Mouse (Mus musculus) neural tube, embryonic 15.5 days (tissue): ENCODE measurements at regions not wholly inside any gene's neighbourhood (a gene's known extent, or its start where the extent isn't known, plus 50 kb on each side); places are given as distances from the start of the nearest gene placed in this dataset.
A peak's percentile ranks its signal among the peaks of the same experiment; 100 is the strongest.

Source experiments
- ATAC-seq: fragments of 200-750 bp; cut with Nextera tagmentation; 2 replicates; pipeline ENCODE4 v1.8.0; 2017; ENCODE audit warnings: mild to moderate bottlenecking, moderate TSS enrichment, moderate library complexity; ENCODE audit not compliant: low FRiP score
- H3K27ac ChIP-seq: fragments of 300-500 bp; sonication (generic); replicated peaks from 2 replicates; pipeline ENCODE4 v1.5.1; 2015; ENCODE audit warnings: mild to moderate bottlenecking, inconsistent platforms
- H3K27me3 ChIP-seq: fragments of 300-500 bp; sonication (generic); replicated peaks from 2 replicates; pipeline ENCODE4 v1.6.1; 2015; ENCODE audit warnings: inconsistent platforms
- H3K36me3 ChIP-seq: fragments of 300-500 bp; sonication (generic); 2 replicates; pipeline ENCODE4 v1.6.1; 2015; ENCODE audit warnings: inconsistent platforms
- H3K4me1 ChIP-seq: fragments of 300-500 bp; sonication (generic); 2 replicates; pipeline ENCODE4 v1.6.1; 2015; ENCODE audit warnings: inconsistent platforms
- H3K4me2 ChIP-seq: fragments of 300-500 bp; sonication (generic); 2 replicates; pipeline ENCODE4 v1.6.1; 2015; ENCODE audit warnings: inconsistent platforms, mild to moderate bottlenecking, moderate library complexity
- H3K4me3 ChIP-seq: fragments of 300-500 bp; sonication (generic); replicated peaks from 2 replicates; pipeline ENCODE4 v1.5.1; 2015; ENCODE audit warnings: mild to moderate bottlenecking, inconsistent platforms
- H3K9ac ChIP-seq: fragments of 300-500 bp; sonication (generic); replicated peaks from 2 replicates; pipeline ENCODE4 v1.6.1; 2015; ENCODE audit warnings: mild to moderate bottlenecking, inconsistent platforms
- H3K9me3 ChIP-seq: fragments of 300-500 bp; sonication (generic); replicated peaks from 2 replicates; pipeline ENCODE4 v1.6.1; 2016; ENCODE audit warnings: inconsistent platforms
- WGBS: fragments of 180-500 bp; shearing (Covaris S2); methylation state at CpG from one replicate; pipeline ENCODE4 v1.1.7; 2015; ENCODE audit warnings: mixed read lengths; 5-methylcytosine and 5-hydroxymethylcytosine counted together

GRCm38 (mm10) chr12:29129331-29129730, 377.7 kb downstream of the Eipr1 start:
- 0 out of 2 replicates have a peak overlapping the region, but pooled peaks have one; percentile 24 for H3K27ac ChIP-seq

DNA sequence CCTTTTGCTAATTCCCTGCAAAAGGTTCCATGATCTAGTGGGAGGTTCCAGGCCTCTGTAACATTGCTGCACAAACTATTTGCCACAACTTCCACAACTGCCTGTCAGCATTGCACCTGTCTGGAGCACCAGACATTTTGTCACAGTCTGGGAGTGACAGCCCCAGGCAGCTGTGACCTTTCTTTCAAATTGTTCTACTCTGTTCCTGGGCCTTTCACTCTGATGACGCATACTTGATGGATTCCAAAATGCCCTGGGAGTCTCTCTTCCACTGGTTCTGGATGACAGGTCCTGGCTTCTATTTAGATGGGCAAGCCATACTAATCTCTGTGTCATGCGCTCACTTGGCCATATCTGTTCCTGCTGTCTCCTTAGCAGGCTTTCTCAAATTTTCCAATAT, 382.7 kb downstream of the Eipr1 start:
- Histone ChIP-seq H3K27me3 (no peaks in the 10 kb centered on the region), H3K9ac (no peak overlapping the region), H3K4me1 (peaks cover 17% of the 10 kb centered on the region), H3K36me3 (no peaks in the 10 kb centered on the region), H3K4me2 (no peak overlapping the region), H3K9me3 (no peaks in the 10 kb centered on the region), H3K4me3 (no peak overlapping the region), H3K27ac (no peak overlapping the region)
- 82% methylated on average over 2 of the region's 2 CpGs for WGBS
- ATAC-seq = no peak

More at GRCm38 (mm10) chr12:29129331-29129730, 377.7 kb downstream of the Eipr1 start:
- Histone ChIP-seq H3K4me1 (peaks cover 22% of the 10 kb centered on the region), H3K4me2 (no peak overlapping the region), H3K4me3 (no peak overlapping the region), H3K27me3 (no peaks in the 10 kb centered on the region), H3K9me3 (no peaks in the 10 kb centered on the region), H3K36me3 (no peaks in the 10 kb centered on the region), H3K9ac (no peak overlapping the region)
- no peak for ATAC-seq
- 28% methylated on average over 4 of the region's 4 CpGs for WGBS

DNA sequence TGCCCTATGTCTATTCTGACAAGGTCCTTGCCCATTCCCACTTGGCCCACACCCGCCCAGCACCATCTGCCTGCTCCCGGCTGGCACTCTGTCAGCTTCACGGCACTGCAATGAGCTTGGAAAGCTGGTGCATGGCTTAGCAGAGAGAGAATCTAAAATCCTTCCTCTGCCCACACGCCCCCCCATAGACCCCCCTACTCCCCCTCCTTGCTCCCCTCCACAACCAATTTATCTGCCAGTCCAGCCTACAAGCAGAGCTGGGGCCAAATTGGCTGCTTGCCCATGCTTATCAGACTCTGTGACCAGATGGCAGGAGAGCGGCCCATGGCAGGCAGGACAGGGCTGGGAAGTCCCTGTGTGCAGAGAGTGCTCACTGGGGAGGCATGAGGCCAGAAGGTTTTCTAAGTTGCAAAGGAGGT, 385.3 kb downstream of the Eipr1 start:
- no peak overlapping the region for H3K4me2 ChIP-seq
- H3K4me1 ChIP-seq = peaks cover 31% of the 10 kb centered on the region
- 30% methylated on average over 5 of the region's 5 CpGs for WGBS
- no peaks in the 10 kb centered on the region for H3K36me3 ChIP-seq
- ATAC-seq = peak; percentile 72
- H3K9me3 ChIP-seq = no peaks in the 10 kb centered on the region
- H3K27me3 ChIP-seq = no peaks in the 10 kb centered on the region
- H3K4me3 ChIP-seq = no peak overlapping the region
- H3K9ac ChIP-seq = no peak overlapping the region
- peak overlapping the region; percentile 74 for H3K27ac ChIP-seq

- Histone ChIP-seq H3K36me3 (no peaks in the 10 kb centered on the region), H3K9me3 (no peaks in the 10 kb centered on the region), H3K4me1 (peaks cover 37% of the 10 kb centered on the region), H3K4me3 (no peak overlapping the region), H3K27me3 (no peaks in the 10 kb centered on the region), H3K27ac (peak overlapping the region; percentile 74), H3K9ac (no peak overlapping the region), H3K4me2 (no peak overlapping the region)
- ATAC-seq = peak; percentile 61; the same call in 1 of the 2 replicates
- 72% methylated on average over 8 of the region's 8 CpGs for WGBS
Measured at GRCm38 (mm10) chr12:29137455-29137854, 385.9 kb downstream of the Eipr1 start.

DNA sequence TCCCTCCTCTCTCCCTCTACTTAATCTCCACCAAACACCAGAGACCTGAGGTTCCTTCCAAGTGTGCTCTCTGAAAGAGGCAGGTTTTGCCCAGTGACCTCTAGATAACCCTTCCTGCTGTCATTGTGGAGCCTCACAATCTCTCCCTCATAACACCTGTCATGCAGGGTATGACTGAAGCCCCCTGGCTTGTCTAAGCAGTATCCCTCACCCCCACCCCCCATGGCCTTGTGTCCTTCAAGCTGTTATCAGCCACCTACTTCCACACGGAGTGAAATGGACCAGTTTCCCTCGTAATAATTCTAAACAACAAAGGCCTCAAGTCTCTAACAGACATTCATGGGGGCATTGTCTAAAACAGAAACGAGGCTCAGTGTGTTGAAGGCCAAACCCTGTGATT, 387.6 kb upstream of the Myt1l start:
- Histone ChIP-seq H3K9ac (no peak overlapping the region), H3K4me3 (no peak overlapping the region), H3K27me3 (no peaks in the 10 kb centered on the region), H3K27ac (peak overlapping the region; percentile 76), H3K4me1 (peaks cover 44% of the 10 kb centered on the region), H3K36me3 (no peaks in the 10 kb centered on the region), H3K9me3 (no peaks in the 10 kb centered on the region), H3K4me2 (no peak overlapping the region)
- no peak for ATAC-seq
- WGBS = 15% methylated on average over 3 of the region's 3 CpGs

DNA sequence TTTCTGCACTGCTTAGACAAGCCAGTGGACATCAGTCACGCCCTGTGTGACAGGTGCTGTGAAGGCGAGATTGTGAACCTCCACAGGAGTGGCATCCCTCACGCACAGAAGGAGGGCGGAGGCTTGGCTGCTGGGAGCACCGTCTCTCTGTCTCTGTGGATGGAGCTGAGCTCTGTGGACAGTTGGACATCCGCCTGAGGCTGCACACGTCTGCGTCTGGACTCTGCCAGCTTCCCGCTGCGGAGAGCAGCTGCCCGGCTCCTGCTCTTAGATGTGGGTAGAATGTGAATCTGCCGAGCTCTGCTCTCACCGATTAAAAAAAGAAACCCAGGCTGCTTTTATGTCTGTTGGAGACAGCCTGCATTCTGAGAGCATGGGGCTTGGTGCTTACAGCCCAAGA, 387.1 kb upstream of the Myt1l start:
- WGBS = 13% methylated on average over 13 of the region's 13 CpGs
- Histone ChIP-seq H3K9me3 (no peaks in the 10 kb centered on the region), H3K36me3 (no peaks in the 10 kb centered on the region), H3K27me3 (no peaks in the 10 kb centered on the region), H3K27ac (peak overlapping the region; percentile 76), H3K4me1 (peaks cover 44% of the 10 kb centered on the region), H3K4me3 (no peak overlapping the region), H3K9ac (peak overlapping the region; percentile 4; the same call in 1 of the 2 replicates), H3K4me2 (peak overlapping the region; percentile 25)
- ATAC-seq = peak; percentile 75

GRCm38 (mm10) chr12:29141855-29142254, 386.3 kb upstream of the Myt1l start:
- no peak for ATAC-seq
- peak overlapping the region; percentile 76 for H3K27ac ChIP-seq

DNA sequence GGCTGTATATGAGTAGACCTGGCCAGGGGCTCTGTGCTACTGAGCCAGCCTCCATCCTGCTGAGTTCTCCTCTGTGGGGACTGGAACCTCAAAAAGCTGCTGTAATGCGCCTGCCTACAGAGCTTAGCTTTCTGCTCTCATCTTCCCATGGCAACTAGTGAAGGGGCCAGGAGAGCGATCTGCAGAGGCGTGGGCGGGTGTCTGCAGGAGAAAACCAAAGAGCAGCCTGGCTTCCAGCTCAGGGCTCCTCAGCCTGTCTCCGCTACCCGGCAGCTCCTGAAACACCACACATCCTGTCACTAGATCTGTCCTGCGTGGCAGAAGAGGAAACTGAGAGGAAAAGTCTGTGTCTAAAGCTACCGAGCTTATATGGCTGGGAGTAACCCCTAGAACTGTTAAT, 384.9 kb upstream of the Myt1l start:
- no peaks in the 10 kb centered on the region for H3K27me3 ChIP-seq
- WGBS = 83% methylated on average over 8 of the region's 8 CpGs
- no peaks in the 10 kb centered on the region for H3K36me3 ChIP-seq
- no peaks in the 10 kb centered on the region for H3K9me3 ChIP-seq
- H3K4me1 ChIP-seq = peaks cover 26% of the 10 kb centered on the region
- ATAC-seq = no peak
- no peak overlapping the region for H3K4me2 ChIP-seq
- H3K9ac ChIP-seq = no peak overlapping the region
- no peak overlapping the region for H3K4me3 ChIP-seq
- H3K27ac ChIP-seq = no peak overlapping the region

More at GRCm38 (mm10) chr12:29141855-29142254, 386.3 kb upstream of the Myt1l start:
- H3K4me1 ChIP-seq = peaks cover 38% of the 10 kb centered on the region
- no peaks in the 10 kb centered on the region for H3K9me3 ChIP-seq
- H3K9ac ChIP-seq = no peak overlapping the region
- H3K4me3 ChIP-seq = no peak overlapping the region
- no peaks in the 10 kb centered on the region for H3K27me3 ChIP-seq
- no peaks in the 10 kb centered on the region for H3K36me3 ChIP-seq
- WGBS = 56% methylated on average over 8 of the region's 8 CpGs
- peak overlapping the region; percentile 25 for H3K4me2 ChIP-seq

GRCm38 (mm10) chr12:29160920-29161319, 367.3 kb upstream of the Myt1l start:
- Histone ChIP-seq H3K36me3 (no peaks in the 10 kb centered on the region), H3K4me2 (no peak overlapping the region), H3K9me3 (no peaks in the 10 kb centered on the region), H3K27ac (no peak overlapping the region), H3K4me3 (no peak overlapping the region), H3K4me1 (no peaks in the 10 kb centered on the region), H3K9ac (no peak overlapping the region), H3K27me3 (no peaks in the 10 kb centered on the region)
- WGBS = 100% methylated on average over 1 of the region's 1 CpGs
- no peak for ATAC-seq

DNA sequence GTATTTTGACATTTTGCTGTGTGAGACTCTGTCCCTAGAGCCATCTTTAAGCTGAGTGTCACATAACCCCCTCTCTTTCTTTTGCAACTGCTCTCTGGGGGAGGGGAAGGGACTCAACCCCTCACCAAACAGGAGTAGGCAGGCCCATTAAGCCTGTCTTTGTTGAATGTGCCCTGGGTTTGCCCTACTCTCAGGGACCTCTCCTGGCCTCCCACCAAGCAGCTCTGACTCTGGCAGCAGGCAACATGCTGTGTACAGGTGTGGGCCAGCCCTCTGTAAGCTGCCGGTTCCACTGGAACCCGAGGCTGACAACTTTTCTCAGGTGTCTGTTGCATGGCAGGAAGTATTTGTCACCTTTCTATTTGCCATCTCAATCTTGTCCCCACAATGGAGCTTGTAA, 366.6 kb upstream of the Myt1l start:
- no peaks in the 10 kb centered on the region for H3K9me3 ChIP-seq
- H3K4me1 ChIP-seq = no peaks in the 10 kb centered on the region
- WGBS = 53% methylated on average over 2 of the region's 2 CpGs
- no peak overlapping the region for H3K4me2 ChIP-seq
- ATAC-seq = no peak
- H3K27ac ChIP-seq = no peak overlapping the region
- no peak overlapping the region for H3K4me3 ChIP-seq
- no peaks in the 10 kb centered on the region for H3K36me3 ChIP-seq
- no peaks in the 10 kb centered on the region for H3K27me3 ChIP-seq
- H3K9ac ChIP-seq = no peak overlapping the region

- WGBS = 85% methylated on average over 2 of the region's 2 CpGs
- H3K27ac ChIP-seq = no peak overlapping the region
- H3K4me2 ChIP-seq = no peak overlapping the region
- ATAC-seq = no peak
- H3K4me3 ChIP-seq = no peak overlapping the region
- H3K9me3 ChIP-seq = no peaks in the 10 kb centered on the region
- H3K9ac ChIP-seq = no peak overlapping the region
- no peaks in the 10 kb centered on the region for H3K4me1 ChIP-seq
- no peaks in the 10 kb centered on the region for H3K27me3 ChIP-seq
- H3K36me3 ChIP-seq = no peaks in the 10 kb centered on the region
Measured at GRCm38 (mm10) chr12:29164701-29165100, 363.5 kb upstream of the Myt1l start.

- Histone ChIP-seq H3K4me2 (no peak overlapping the region), H3K27ac (no peak overlapping the region), H3K9me3 (no peaks in the 10 kb centered on the region), H3K4me1 (no peaks in the 10 kb centered on the region), H3K27me3 (no peaks in the 10 kb centered on the region), H3K36me3 (no peaks in the 10 kb centered on the region), H3K4me3 (no peak overlapping the region), H3K9ac (no peak overlapping the region)
- WGBS = 62% methylated on average over 2 of the region's 2 CpGs
- ATAC-seq = no peak
Measured at GRCm38 (mm10) chr12:29166316-29166715, 361.9 kb upstream of the Myt1l start.

GRCm38 (mm10) chr12:29167922-29168321, 360.3 kb upstream of the Myt1l start:
- Histone ChIP-seq H3K4me3 (no peak overlapping the region), H3K27me3 (no peaks in the 10 kb centered on the region), H3K9ac (no peak overlapping the region), H3K4me1 (no peaks in the 10 kb centered on the region), H3K9me3 (no peaks in the 10 kb centered on the region), H3K4me2 (no peak overlapping the region), H3K36me3 (no peaks in the 10 kb centered on the region), H3K27ac (no peak overlapping the region)
- no peak for ATAC-seq
- 90% methylated on average over 6 of the region's 6 CpGs for WGBS
